Mouse (Mus musculus) heart, adult 2 months (tissue): Measurements from ENCODE around the gene Cyp2t4.

Experiments used
- CTCF ChIP-seq: fragments of 200-600 bp; IDR thresholded peaks from 2 replicates; pipeline ENCODE4 v1.8.1; 2022; ENCODE audit warnings: antibody characterized with exemption, mild to moderate bottlenecking, moderate library complexity
- EP300 ChIP-seq: fragments of 200-500 bp; IDR thresholded peaks from 2 replicates; pipeline ENCODE4 v1.6.1; 2011; ENCODE audit warnings: low read depth, low read length, control low read depth; ENCODE audit not compliant: insufficient read depth
- POLR2A ChIP-seq: fragments of 200-500 bp; IDR thresholded peaks from 2 replicates; pipeline ENCODE4 v1.6.1; 2011; ENCODE audit warnings: mild to moderate bottlenecking, low read depth, low read length, control low read depth; ENCODE audit not compliant: insufficient read depth

DNA sequence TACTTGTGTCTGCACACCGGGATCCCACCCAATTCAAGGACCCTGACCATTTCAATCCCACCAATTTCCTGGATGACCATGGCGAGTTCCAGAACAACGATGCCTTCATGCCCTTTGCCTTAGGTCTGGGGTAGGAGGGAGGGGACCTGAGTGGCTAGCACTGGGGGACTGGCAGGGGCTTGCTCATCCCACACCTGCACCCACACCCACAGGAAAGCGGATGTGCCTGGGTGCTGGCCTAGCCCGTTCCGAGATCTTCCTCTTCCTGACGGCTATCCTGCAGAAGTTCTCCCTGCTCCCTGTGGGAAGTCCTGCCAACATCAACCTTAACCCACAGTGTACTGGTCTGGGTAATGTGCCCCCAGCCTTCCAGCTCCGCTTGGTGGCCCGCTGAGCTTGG, 4.7 kb downstream of the Cyp2t4 start:
- TF ChIP-seq EP300 (no peak), CTCF (no peak), POLR2A (no peak)
